Mouse (Mus musculus) erythroblast, embryonic 14.5 days (primary cell): ENCODE results near the gene Snap29. TPM values are rescaled to one million over a fixed set of nuclear protein-coding genes. Genes with fewer than 3 reads are reported as not detected.

Source experiments
- H3K27me3 ChIP-seq: 2 replicates; pipeline ENCODE4 v1.6.1; 2012; ENCODE audit warnings: inconsistent platforms; ENCODE audit not compliant: control insufficient read depth
- H3K36me3 ChIP-seq: 2 replicates; pipeline ENCODE4 v1.6.1; 2012; ENCODE audit warnings: mild to moderate bottlenecking, inconsistent platforms; ENCODE audit not compliant: control insufficient read depth
- H3K4me1 ChIP-seq: 2 replicates; pipeline ENCODE4 v1.6.1; 2012; ENCODE audit warnings: inconsistent platforms; ENCODE audit not compliant: control insufficient read depth
- H3K4me3 ChIP-seq: replicated peaks from 2 replicates; pipeline ENCODE3; 2012; ENCODE audit warnings: moderate library complexity, mild to moderate bottlenecking, inconsistent platforms
- H3K9me3 ChIP-seq: 2 replicates; pipeline ENCODE4 v1.6.1; 2012; ENCODE audit warnings: low read length, inconsistent platforms, mixed read lengths; ENCODE audit not compliant: control insufficient read depth
- GATA1 ChIP-seq: IDR thresholded peaks from 2 replicates; pipeline ENCODE4 v1.6.1; 2012; ENCODE audit warnings: low read length, inconsistent platforms, mixed read lengths
- TAL1 ChIP-seq: IDR thresholded peaks from 3 replicates; pipeline ENCODE4 v1.6.1; 2012; ENCODE audit warnings: low read length, inconsistent platforms, mixed read lengths
- polyA plus RNA-seq: library from polyadenylated mRNA; stranded (reverse); fragments of >175 nt; gene quantifications from 2 replicates; pipeline ENCODE4 v1.2.3, GENCODE M21; 2012

The Snap29 gene
- polyA plus RNA-seq, 1 experiment, result 0.66 TPM

- H3K9me3 ChIP-seq, result no peaks in the 10 kb centered on the region
- peaks cover 35% of the 10 kb centered on the region for H3K4me1 ChIP-seq
- TF ChIP-seq TAL1, result no peak
- no peak for TF ChIP-seq GATA1
- H3K36me3 ChIP-seq, result peaks cover 68% of the 10 kb centered on the region
- no peak overlapping the region for H3K4me3 ChIP-seq
- no peaks in the 10 kb centered on the region for H3K27me3 ChIP-seq
These were observed 57.4 kb downstream of the Snap29 start for GRCm38 (mm10) chr16:17463184-17463583.

GRCm38 (mm10) chr16:17466875-17467663 lies 61.3 kb downstream of the Snap29 start:
- no peak for TF ChIP-seq TAL1
- no peak for TF ChIP-seq GATA1
- H3K36me3 ChIP-seq, result peaks cover 71% of the 10 kb centered on the region
- H3K4me3 ChIP-seq, result no peak overlapping the region
- no peaks in the 10 kb centered on the region for H3K9me3 ChIP-seq
- no peaks in the 10 kb centered on the region for H3K27me3 ChIP-seq
- peaks cover 10% of the 10 kb centered on the region for H3K4me1 ChIP-seq

GRCm38 (mm10) chr16:17472498-17472897 lies 66.7 kb downstream of the Snap29 start:
- TF ChIP-seq TAL1, result no peak
- TF ChIP-seq GATA1, result no peak
- H3K36me3 ChIP-seq, result peaks cover 86% of the 10 kb centered on the region
- H3K4me3 ChIP-seq, result no peak overlapping the region

GRCm38 (mm10) chr16:17474091-17474490 lies 68.3 kb downstream of the Snap29 start:
- Histone ChIP-seq H3K4me1 (peaks cover 27% of the 10 kb centered on the region), H3K4me3 (no peak overlapping the region), H3K9me3 (no peaks in the 10 kb centered on the region), H3K27me3 (no peaks in the 10 kb centered on the region), H3K36me3 (peaks cover 83% of the 10 kb centered on the region)
- TF ChIP-seq TAL1 (no peak), GATA1 (no peak)

More at GRCm38 (mm10) chr16:17472498-17472897, 66.7 kb downstream of the Snap29 start:
- Histone ChIP-seq H3K4me1 (peaks cover 15% of the 10 kb centered on the region), H3K27me3 (no peaks in the 10 kb centered on the region), H3K9me3 (no peaks in the 10 kb centered on the region)

- no peaks in the 10 kb centered on the region for H3K9me3 ChIP-seq
- H3K4me3 ChIP-seq, result no peak overlapping the region
- no peaks in the 10 kb centered on the region for H3K27me3 ChIP-seq
- TF ChIP-seq TAL1, result no peak
- no peak for TF ChIP-seq GATA1
- peaks cover 30% of the 10 kb centered on the region for H3K4me1 ChIP-seq
- peaks cover 80% of the 10 kb centered on the region for H3K36me3 ChIP-seq
These were observed 69.0 kb downstream of the Snap29 start for GRCm38 (mm10) chr16:17474761-17475160.

GRCm38 (mm10) chr16:17475326-17475725 lies 69.5 kb downstream of the Snap29 start:
- TF ChIP-seq GATA1 (no peak), TAL1 (no peak)
- Histone ChIP-seq H3K4me3 (no peak overlapping the region), H3K36me3 (peaks cover 76% of the 10 kb centered on the region), H3K4me1 (peaks cover 32% of the 10 kb centered on the region), H3K27me3 (no peaks in the 10 kb centered on the region), H3K9me3 (no peaks in the 10 kb centered on the region)

- no peak for TF ChIP-seq TAL1
- no peak for TF ChIP-seq GATA1
- no peaks in the 10 kb centered on the region for H3K9me3 ChIP-seq
- no peaks in the 10 kb centered on the region for H3K27me3 ChIP-seq
- H3K4me3 ChIP-seq, result no peak overlapping the region
- H3K4me1 ChIP-seq, result peaks cover 42% of the 10 kb centered on the region
- peaks cover 74% of the 10 kb centered on the region for H3K36me3 ChIP-seq
These were observed 72.7 kb downstream of the Snap29 start for GRCm38 (mm10) chr16:17478331-17478943.

Other genes with a start within 250 kb of the Snap29 start
- gene Ube2l3, start 203.3 kb upstream of the Snap29 start, polyA plus RNA-seq, result 11.7 and 11.9 TPM in 2 replicates
- gene Rimbp3, start 197.4 kb upstream of the Snap29 start, polyA plus RNA-seq, result not detected in 2 replicates
- 0.13 and 0.20 TPM in 2 replicates for gene Hic2, start 172.4 kb upstream of the Snap29 start, polyA plus RNA-seq
- 0.08 and 0.20 TPM in 2 replicates for gene Tmem191c, start 129.9 kb upstream of the Snap29 start, polyA plus RNA-seq
- 0.03 TPM in 1 of 2 replicates, not detected in the other for gene Serpind1, start 74.6 kb upstream of the Snap29 start, polyA plus RNA-seq
- gene Pi4ka, start 328 bp downstream of the Snap29 start, polyA plus RNA-seq, result 0.79 and 1.9 TPM in 2 replicates
- 0.84 and 0.88 TPM in 2 replicates for gene Crkl, start 46.0 kb downstream of the Snap29 start, polyA plus RNA-seq
- gene Aifm3, start 83.6 kb downstream of the Snap29 start, polyA plus RNA-seq, result not detected in 2 replicates
- gene Lztr1, start 102.7 kb downstream of the Snap29 start, polyA plus RNA-seq, result 0.59 and 0.78 TPM in 2 replicates
- gene Thap7, start 125.2 kb downstream of the Snap29 start, polyA plus RNA-seq, result 13.7 and 15.6 TPM in 2 replicates
- gene Lrrc74b, start 155.3 kb downstream of the Snap29 start, polyA plus RNA-seq, result 0.02 TPM in 1 of 2 replicates, not detected in the other
- 0.03 TPM in 1 of 2 replicates, not detected in the other for gene P2rx6, start 155.9 kb downstream of the Snap29 start, polyA plus RNA-seq
- gene Slc7a4, start 177.2 kb downstream of the Snap29 start, polyA plus RNA-seq, result 0.04 TPM in 1 of 2 replicates, not detected in the other
- 1.9 and 2.3 TPM in 2 replicates for gene Smpd4, start 213.4 kb downstream of the Snap29 start, polyA plus RNA-seq
- gene Ccdc74a, start 240.5 kb downstream of the Snap29 start, polyA plus RNA-seq, result 1.4 and 1.5 TPM in 2 replicates